Mouse (Mus musculus) testis, adult 2 months (tissue): Measurements from ENCODE around the gene Cwc22.

Experiments used
- CTCF ChIP-seq: fragments of 200-500 bp; IDR thresholded peaks from 2 replicates; pipeline ENCODE4 v1.5.1; 2012; ENCODE audit warnings: low read depth, mild to moderate bottlenecking, inconsistent platforms, low read length, moderate library complexity; ENCODE audit not compliant: control insufficient read depth, insufficient read depth, insufficient replicate concordance
- POLR2A ChIP-seq: fragments of 200-500 bp; IDR thresholded peaks from 2 replicates; pipeline ENCODE4 v1.6.1; 2012; ENCODE audit warnings: low read depth, mild to moderate bottlenecking, inconsistent platforms, low read length, moderate library complexity; ENCODE audit not compliant: control insufficient read depth

DNA sequence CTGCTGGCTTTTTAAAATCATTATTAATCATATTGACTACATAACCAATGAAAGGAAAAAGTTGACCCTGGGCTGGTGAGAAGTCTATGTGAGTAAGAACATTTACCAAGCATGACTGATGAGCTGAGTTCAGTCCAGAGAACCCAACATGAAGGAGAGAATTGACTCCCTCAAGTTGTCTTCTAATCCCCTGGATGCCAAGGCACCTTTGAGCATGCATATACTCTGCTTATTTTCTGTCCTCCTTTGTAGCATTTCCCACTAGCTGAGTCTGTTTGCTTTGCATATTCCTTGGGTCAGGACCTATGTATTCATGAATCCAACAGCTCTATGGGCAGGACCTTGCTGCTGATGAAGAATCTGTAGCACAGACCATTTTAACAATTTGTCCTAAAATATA lies 75.0 kb downstream of the Cwc22 start:
- TF ChIP-seq CTCF (no peak), POLR2A (no peak)
